ENCODE assay signal across 13 mouse cellular contexts in the genomic region with DNA sequence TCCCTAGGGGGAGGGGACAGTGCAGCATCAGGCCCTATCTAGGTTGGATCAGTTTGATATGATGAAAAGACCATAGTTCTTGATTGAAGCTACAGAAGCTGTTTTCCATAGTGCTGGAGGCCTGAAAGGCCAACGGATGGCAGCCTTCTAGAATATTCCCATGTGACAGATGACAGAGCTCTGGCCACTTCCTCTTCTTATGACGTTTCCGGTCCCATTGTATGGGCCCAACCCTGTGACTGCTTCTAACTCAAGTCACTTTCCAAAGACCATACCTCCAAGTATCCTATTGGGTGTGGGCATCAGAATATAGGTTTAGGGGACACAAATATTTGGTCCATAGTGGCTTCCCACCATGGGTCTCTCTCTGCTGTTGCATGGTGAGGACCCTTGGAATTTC.
"Had no signal": no experiment of that assay in that cellular context is flagged by ENCODE, and none has a peak within 500 bp of the region (broad histone marks: within the 10 kb centered on the region; RNA-seq: fewer than 3 reads in every experiment).

No protein-coding gene starts in this region.

- ATAC-seq: intestine, postnatal 0 days; liver, postnatal 0 days; lung, postnatal 0 days had no signal

- DNase-seq: kidney, adult 2 months; kidney, postnatal 10 days; kidney, postnatal 4 days; left cerebral cortex, postnatal 4 days; liver, postnatal 0 days; lung, embryonic 14.5 days; midbrain, embryonic 14.5 days; right cerebral cortex, adult 18-20 months; right cerebral cortex, postnatal 14 days; right cerebral cortex, postnatal 4 days; thymus, postnatal 36 days had no signal
